Mouse (Mus musculus) kidney, adult 2 months (tissue): ENCODE data around the gene Dpp9.

Experiments used
- CTCF ChIP-seq: fragments of 200-500 bp; conservative IDR thresholded peaks from 2 replicates; pipeline ENCODE4 v1.5.1; 2011; ENCODE audit warnings: low read depth, mild to moderate bottlenecking, control low read depth, low read length, moderate library complexity, mixed read lengths; ENCODE audit not compliant: insufficient read depth, insufficient read length
- POLR2A ChIP-seq: fragments of 200-500 bp; IDR thresholded peaks from one replicate; pipeline ENCODE4 v1.6.1; 2011; ENCODE audit warnings: low read depth, low read length, control low read depth

GRCm38 (mm10) chr17:56171881-56172280 is 46.8 kb downstream of the Dpp9 start:
- TF ChIP-seq POLR2A (no peak), CTCF (no peak)
